Mouse (Mus musculus) cortical plate, adult 2 months (tissue): ENCODE data around the gene Rspo1. TPM values are rescaled to one million over a fixed set of nuclear protein-coding genes. Genes with fewer than 3 reads are reported as not detected.

Experiments used
- H3K27ac ChIP-seq: fragments of 200-500 bp; 2 replicates; pipeline ENCODE4 v1.5.1; 2012; ENCODE audit warnings: low read length, control low read depth, inconsistent platforms; ENCODE audit not compliant: insufficient read depth
- H3K4me1 ChIP-seq: fragments of 200-500 bp; 2 replicates; pipeline ENCODE4 v1.6.1; 2011; ENCODE audit warnings: low read length; ENCODE audit not compliant: control insufficient read depth, insufficient read depth
- H3K4me3 ChIP-seq: fragments of 200-500 bp; 2 replicates; pipeline ENCODE4 v1.5.1; 2011; ENCODE audit warnings: mild to moderate bottlenecking, low read length, control low read depth; ENCODE audit not compliant: insufficient read depth
- CTCF ChIP-seq: fragments of 200-500 bp; IDR thresholded peaks from 2 replicates; pipeline ENCODE4 v1.5.1; 2011; ENCODE audit warnings: mild to moderate bottlenecking, control low read depth, low read length; ENCODE audit not compliant: insufficient read depth; ENCODE audit errors: extremely low read depth
- POLR2A ChIP-seq: fragments of 200-500 bp; IDR thresholded peaks from 2 replicates; pipeline ENCODE4 v1.6.1; 2011; ENCODE audit warnings: mild to moderate bottlenecking, low read length, control low read depth; ENCODE audit not compliant: insufficient read depth; ENCODE audit errors: extremely low read depth
- polyA plus RNA-seq: library from polyadenylated mRNA; depleted of rRNA; stranded (reverse); fragments of >200 nt; gene quantifications from 2 replicates; pipeline ENCODE4 v1.2.3, GENCODE M21; 2012

Rspo1 gene
- polyA plus RNA-seq, 1 experiment, result 22.8 TPM

DNA sequence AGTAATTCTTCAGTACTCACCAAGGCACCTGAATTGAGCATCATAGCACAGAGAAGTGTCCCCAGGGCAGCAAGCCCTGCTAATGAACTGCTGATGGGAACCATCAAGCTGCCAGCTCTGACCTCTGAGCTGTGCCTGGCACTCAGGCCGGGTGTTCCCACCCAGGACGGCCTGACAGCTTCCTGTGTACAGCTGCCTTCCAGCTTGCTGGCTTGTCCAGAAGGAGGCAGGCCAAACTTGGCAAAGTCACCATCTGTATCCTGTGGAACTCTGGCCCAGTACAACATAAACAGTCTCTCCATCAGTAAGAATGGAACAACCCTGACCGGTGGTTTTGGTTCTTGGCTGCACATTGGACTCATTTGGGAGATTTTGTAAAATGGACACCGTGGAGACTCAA, 32.7 kb upstream of the Rspo1 start:
- Histone ChIP-seq H3K4me1 (no peaks in the 10 kb centered on the region), H3K27ac (no peak overlapping the region), H3K4me3 (no peak overlapping the region)
- TF ChIP-seq CTCF (no peak), POLR2A (no peak)

DNA sequence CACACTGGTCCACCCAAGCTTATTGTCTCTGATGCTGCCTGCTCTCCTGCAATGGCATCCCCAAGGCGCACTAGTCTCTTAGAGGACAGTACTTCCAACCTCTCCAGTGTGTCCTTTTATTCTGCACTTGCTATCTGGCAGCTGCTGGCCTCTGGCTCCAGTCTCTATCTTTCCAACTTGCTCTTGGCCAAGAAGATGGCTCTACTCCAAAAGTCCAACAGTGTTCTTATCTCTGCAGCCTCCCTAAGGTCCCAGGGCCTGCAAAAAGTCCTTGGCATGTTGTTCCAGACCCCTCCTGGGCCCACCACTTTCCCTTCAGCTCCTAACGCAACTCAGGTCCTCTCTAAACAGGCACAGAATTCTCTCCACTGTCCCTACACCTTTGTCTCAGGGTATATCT, 28.9 kb upstream of the Rspo1 start:
- Histone ChIP-seq H3K4me1 (no peaks in the 10 kb centered on the region), H3K27ac (no peak overlapping the region), H3K4me3 (no peak overlapping the region)
- TF ChIP-seq POLR2A, result no peak
- no peak for TF ChIP-seq CTCF

DNA sequence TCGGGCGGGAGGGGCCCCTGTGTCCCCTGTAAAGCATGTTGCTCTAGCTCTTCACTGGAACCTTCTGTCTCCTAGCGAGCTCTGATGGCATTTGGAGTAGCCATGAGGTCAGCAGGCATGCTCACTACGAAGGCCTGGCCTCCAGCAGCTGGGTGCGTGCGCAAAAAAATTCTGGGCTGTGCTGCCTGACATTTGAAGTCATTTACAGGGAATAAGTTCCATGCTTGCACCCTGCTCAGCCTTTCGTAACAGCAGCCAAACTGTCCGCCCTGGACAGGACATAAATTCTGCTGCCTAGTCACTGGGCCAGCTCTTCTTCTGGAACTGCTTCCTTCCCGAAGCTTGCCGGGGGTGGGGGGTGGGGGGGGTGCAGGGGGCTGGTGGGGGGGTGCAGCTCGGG, 27.2 kb upstream of the Rspo1 start:
- TF ChIP-seq POLR2A (no peak), CTCF (no peak)
- no peaks in the 10 kb centered on the region for H3K4me1 ChIP-seq
- H3K4me3 ChIP-seq, result no peak overlapping the region
- no peak overlapping the region for H3K27ac ChIP-seq

DNA sequence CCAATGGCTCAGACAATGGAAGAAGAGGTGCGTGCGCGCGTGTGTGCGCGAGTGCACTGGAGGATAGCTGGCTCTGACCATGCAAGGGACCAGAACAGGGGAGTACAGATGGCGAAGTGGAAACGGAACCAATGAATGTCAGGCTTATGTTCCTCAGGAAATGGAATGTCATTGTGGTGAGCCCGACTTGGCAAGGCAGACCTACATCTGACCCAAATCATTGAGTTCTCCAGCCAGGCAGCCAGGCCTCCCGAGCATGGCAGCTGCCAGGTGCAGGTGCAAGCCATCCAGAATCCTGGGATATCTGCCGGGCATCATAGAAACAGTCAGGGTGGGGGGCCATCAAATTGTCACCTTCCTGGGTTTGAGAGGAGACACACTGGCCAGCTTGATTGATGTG, 25.3 kb upstream of the Rspo1 start:
- H3K4me1 ChIP-seq, result no peaks in the 10 kb centered on the region
- TF ChIP-seq POLR2A, result no peak
- no peak overlapping the region for H3K27ac ChIP-seq
- no peak overlapping the region for H3K4me3 ChIP-seq

DNA sequence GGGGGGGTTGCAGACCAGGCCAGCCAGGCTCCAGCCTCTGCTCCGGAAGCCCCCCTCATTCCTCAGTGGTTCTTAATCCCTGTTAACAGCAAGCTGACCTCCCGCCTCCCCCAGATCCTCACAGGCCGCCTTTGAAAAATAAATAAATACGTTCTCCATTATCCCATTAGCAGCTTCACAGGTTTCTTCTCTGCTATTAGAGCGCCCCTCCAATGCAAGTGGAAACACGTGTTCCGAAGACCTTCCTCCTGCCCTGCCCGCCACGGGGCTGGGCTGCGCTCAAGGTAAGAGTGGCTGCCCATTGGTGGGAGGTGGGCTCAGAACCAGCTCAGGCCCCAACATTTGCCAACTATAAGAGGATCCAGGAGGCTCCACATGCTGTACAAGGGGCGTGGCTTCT, 23.7 kb upstream of the Rspo1 start:
- Histone ChIP-seq H3K27ac (no peak overlapping the region), H3K4me1 (no peaks in the 10 kb centered on the region), H3K4me3 (no peak overlapping the region)
- TF ChIP-seq CTCF, result no peak
- no peak for TF ChIP-seq POLR2A

DNA sequence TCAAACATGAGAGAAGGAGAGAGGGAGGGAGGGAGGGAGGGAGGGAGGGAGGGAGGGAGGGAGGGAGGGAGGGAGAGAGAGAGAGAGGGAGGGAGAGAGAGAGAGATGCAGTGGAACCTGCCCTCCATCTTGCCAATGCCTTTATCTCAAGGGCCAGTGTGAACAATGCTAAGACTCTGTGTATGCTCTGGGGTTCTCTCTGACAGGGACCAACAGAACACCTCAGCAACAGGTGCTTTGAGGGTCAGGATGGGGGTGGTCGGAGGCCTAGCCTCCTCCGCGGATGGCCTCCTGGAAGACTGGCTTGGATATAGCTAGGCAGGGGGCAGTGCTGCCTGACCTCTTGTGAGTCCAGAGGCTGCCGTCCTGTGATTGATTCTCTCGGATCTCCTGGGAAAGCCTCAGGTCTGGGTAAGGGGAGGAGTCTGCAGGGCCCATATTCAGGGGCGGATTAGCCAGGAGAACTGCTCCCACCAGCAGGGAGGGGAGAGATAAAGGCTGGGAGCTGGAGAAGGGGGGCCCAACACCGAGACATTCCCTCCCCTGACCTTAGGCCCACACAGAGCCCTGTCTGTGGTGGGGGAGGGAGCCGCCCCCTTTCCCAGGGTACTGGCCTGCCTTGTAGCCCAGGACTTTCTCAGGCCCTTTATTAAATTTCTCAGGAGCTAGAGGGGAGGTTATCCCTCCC, 21.2 kb upstream of the Rspo1 start:
- no peak overlapping the region for H3K4me3 ChIP-seq
- no peak overlapping the region for H3K27ac ChIP-seq
- TF ChIP-seq CTCF, result no peak
- no peaks in the 10 kb centered on the region for H3K4me1 ChIP-seq

DNA sequence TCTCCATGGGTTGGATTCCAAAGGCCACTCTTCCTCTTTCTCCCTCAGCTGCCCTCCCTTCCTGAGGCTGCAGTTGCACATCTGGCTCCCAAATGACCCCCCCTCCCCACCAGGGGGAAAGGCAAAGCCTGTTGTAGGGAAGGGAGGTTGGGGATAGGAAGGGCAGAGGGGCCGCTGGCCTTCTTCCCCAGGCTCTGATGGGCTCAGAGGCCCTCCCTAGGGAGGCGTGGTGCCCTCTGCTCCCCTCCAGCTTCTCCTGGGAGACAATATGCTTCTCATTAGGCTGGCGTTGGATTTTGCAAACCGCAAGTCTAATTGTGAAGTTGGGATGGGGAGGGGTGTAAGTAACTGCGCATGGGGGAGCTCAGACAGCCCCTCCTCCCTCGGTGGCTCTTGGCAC, 17.5 kb upstream of the Rspo1 start:
- TF ChIP-seq POLR2A (no peak), CTCF (no peak)
- Histone ChIP-seq H3K27ac (no peak overlapping the region), H3K4me1 (no peaks in the 10 kb centered on the region), H3K4me3 (no peak overlapping the region)

DNA sequence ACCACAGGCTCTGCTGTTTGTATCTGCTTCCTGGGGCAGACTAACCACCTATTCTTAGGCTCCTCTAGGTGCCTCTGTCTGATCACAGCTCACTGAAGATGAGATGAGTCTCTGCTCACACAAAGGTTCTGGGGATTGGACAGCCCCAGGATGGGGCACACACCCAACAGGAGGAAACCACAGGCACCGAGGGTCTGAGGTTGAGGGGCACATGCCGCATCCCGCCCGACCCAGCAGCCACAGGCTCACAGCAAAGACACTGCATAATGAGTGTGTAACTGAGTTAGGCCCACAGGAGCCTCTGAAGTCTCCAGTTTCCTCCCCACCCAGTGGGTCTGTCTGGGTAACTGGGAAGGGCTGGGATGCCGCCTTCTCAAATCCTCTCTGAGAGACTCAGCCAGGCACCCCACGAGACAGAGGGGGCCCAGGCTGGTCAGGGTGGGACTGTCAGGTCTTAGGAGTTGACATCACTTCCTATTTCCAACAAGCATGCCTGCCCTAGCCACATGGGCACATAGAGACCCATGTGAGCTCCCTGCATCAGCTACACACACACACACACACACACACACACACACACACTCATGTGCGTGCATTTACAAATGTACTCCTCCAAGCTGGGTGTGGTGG, 16.9 kb upstream of the Rspo1 start:
- TF ChIP-seq CTCF (no peak), POLR2A (no peak)
- H3K4me3 ChIP-seq, result no peak overlapping the region
- H3K4me1 ChIP-seq, result no peaks in the 10 kb centered on the region
- no peak overlapping the region for H3K27ac ChIP-seq

DNA sequence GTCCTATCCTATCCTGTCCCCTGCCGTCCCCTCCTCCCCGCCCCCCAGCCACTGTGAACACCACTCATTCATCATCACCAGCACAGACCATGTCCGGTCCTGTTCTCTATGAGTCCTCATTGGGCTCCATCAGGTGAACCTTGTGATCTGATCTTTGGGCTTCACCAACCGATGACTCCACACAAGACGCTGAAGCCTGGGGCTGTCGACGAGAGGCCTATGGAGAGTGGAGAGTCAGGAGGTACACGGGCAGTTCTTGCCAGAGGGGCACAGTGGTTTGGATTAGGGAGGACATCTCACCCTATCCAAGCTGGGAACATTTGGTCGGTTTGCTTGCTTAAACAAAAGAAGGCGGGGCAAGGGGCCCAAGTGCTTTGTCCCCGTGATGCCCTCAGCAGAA, 16.0 kb upstream of the Rspo1 start:
- no peak overlapping the region for H3K27ac ChIP-seq
- TF ChIP-seq CTCF (no peak), POLR2A (no peak)
- no peak overlapping the region for H3K4me3 ChIP-seq
- H3K4me1 ChIP-seq, result no peaks in the 10 kb centered on the region

DNA sequence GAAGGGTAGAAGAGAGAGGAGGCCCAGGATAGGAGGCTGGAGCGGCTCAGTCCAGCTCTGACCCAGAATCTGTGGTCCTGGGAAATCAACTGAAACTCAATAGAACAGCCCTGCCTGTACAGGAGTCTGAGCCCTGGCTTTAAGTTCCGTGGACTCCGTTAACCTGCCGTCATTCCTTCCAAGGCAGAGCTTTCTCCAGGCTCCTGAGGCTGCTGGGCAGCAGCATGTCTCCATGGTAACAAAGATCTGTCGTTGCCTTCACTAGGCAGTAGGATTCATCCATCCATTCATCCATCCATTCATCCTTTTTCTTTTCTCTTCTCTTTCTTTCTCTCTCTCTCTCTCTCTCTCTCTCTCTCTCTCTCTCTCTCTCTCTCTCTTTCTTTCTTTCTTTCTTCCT, 15.6 kb upstream of the Rspo1 start:
- TF ChIP-seq POLR2A, result no peak
- no peak for TF ChIP-seq CTCF
- Histone ChIP-seq H3K27ac (no peak overlapping the region), H3K4me3 (no peak overlapping the region), H3K4me1 (no peaks in the 10 kb centered on the region)
